Mouse (Mus musculus) myocyte (in vitro differentiated cells): ENCODE results near the gene Rplp2. TPM values are rescaled to one million over a fixed set of nuclear protein-coding genes. Genes with fewer than 3 reads are reported as not detected.

Experiments used
- H3K27me3 ChIP-seq: one replicate; pipeline ENCODE4 v1.6.1; 2011; ENCODE audit not compliant: control insufficient read depth, insufficient read depth, insufficient read length
- H3K36me3 ChIP-seq: one replicate; pipeline ENCODE4 v1.6.1; 2011; ENCODE audit not compliant: control insufficient read depth, insufficient read depth
- H3K4me2 ChIP-seq: one replicate; pipeline ENCODE4 v1.6.1; 2011; ENCODE audit warnings: low read depth, control low read depth
- H3K4me3 ChIP-seq: one replicate; pipeline ENCODE4 v1.5.1; 2011; ENCODE audit warnings: mild to moderate bottlenecking, control low read depth, moderate library complexity
- H3K79me2 ChIP-seq: one replicate; pipeline ENCODE4 v1.6.1; 2011; ENCODE audit not compliant: control insufficient read depth, insufficient read depth
- H3ac ChIP-seq: one replicate; pipeline ENCODE4 v1.6.1; 2011; ENCODE audit not compliant: control insufficient read depth, insufficient read length
- CEBPB ChIP-seq: IDR thresholded peaks from 2 replicates; pipeline ENCODE4 v1.6.1; 2011; ENCODE audit warnings: mild to moderate bottlenecking, moderate library complexity; ENCODE audit not compliant: poor library complexity, insufficient read depth, severe bottlenecking
- E2F4 ChIP-seq: IDR thresholded peaks from one replicate; pipeline ENCODE4 v1.6.1; 2011; ENCODE audit warnings: mild to moderate bottlenecking, control low read depth, moderate library complexity; ENCODE audit not compliant: insufficient read depth
- MAX ChIP-seq: IDR thresholded peaks from one replicate; pipeline ENCODE4 v1.6.1; 2011; ENCODE audit warnings: low read depth, mild to moderate bottlenecking, control low read depth
- MYOD1 ChIP-seq, 3 experiments: IDR thresholded peaks; one replicate each; pipeline ENCODE4 v1.6.1; 2011; ENCODE audit warnings: control low read depth in 2 of 3, low read depth in 2 of 3, mild to moderate bottlenecking in 2 of 3, moderate library complexity in 1 of 3; ENCODE audit not compliant: insufficient read length in 2 of 3, control insufficient read depth in 1 of 3
- MYOG ChIP-seq, 3 experiments: IDR thresholded peaks; one replicate each; pipeline ENCODE4 v1.6.1; 2011; ENCODE audit warnings: control low read depth in 2 of 3, low read depth in 2 of 3, mild to moderate bottlenecking in 2 of 3; ENCODE audit not compliant: insufficient read length in 2 of 3, control insufficient read depth in 1 of 3, insufficient read depth in 1 of 3
- POLR2A ChIP-seq: IDR thresholded peaks from one replicate; pipeline ENCODE4 v1.6.1; 2011; ENCODE audit warnings: low read depth, mild to moderate bottlenecking, control low read depth, moderate library complexity; ENCODE audit not compliant: insufficient read length
- POLR2AphosphoS2 ChIP-seq: IDR thresholded peaks from one replicate; pipeline ENCODE4 v1.6.1; 2011; ENCODE audit warnings: low read depth, control low read depth; ENCODE audit not compliant: insufficient read length
- REST ChIP-seq: IDR thresholded peaks from one replicate; pipeline ENCODE4 v1.6.1; 2011; ENCODE audit warnings: mild to moderate bottlenecking, control low read depth, moderate library complexity; ENCODE audit not compliant: insufficient read depth, insufficient read length
- SRF ChIP-seq: IDR thresholded peaks from one replicate; pipeline ENCODE4 v1.6.1; 2011; ENCODE audit warnings: low read depth; ENCODE audit not compliant: control insufficient read depth, insufficient read length
- TCF12 ChIP-seq: IDR thresholded peaks from one replicate; pipeline ENCODE4 v1.6.1; 2011; ENCODE audit warnings: mild to moderate bottlenecking, control low read depth; ENCODE audit not compliant: poor library complexity, insufficient read depth, severe bottlenecking
- TCF3 ChIP-seq: IDR thresholded peaks from one replicate; pipeline ENCODE4 v1.6.1; 2011; ENCODE audit warnings: low read depth, control low read depth; ENCODE audit not compliant: insufficient read length
- USF1 ChIP-seq: IDR thresholded peaks from one replicate; pipeline ENCODE4 v1.6.1; 2011; ENCODE audit warnings: low read depth, mild to moderate bottlenecking, control low read depth, moderate library complexity
- polyA plus RNA-seq: library from polyadenylated mRNA; unstranded; fragments of >200 nt; fragmentation: generic; extraction: Trizol; gene quantifications from one replicate; pipeline ENCODE4 v1.2.1, GENCODE M21; 2012; ENCODE audit warnings: missing spikeins

The Rplp2 gene
- polyA plus RNA-seq, 1 experiment, result 5,265 TPM

DNA sequence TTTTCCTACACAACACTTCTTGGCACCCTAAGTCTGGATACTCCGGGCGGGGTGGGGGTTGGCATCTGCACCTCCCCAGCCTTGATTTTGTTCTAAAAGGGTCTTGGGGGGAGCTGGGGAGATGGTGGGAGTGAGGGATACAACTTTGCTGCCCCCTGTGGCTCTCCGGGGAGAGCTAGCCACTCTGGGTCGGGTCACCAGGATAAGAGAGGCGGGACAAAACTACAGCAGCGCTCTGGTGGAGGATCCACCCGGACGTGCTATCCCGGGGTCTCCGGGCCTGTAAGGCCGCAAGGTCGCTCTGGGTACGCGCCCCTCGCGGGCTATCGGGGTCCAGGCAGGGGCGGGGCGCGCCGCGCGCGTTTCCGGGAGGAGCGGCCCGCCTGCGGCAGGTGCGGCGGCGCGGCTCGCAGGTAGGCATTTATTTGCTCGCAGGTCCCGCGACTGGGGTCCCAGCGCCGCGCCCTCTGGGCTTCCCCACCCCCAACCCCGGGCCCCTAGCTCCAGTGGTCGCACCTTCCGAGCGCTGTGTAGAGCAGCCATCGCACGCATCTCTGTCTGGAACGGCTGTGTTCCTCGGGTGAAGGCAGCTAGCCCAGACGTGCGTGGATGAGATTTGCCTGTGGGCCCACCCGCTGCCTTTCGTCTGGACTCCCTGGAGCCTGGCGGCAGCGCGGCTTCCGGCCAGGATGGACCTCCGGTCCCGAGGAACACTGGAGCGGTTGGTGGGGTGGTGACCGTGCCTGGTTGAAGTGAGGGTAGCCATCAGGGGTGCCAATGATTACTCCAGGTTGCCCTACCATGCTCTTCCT, 14.6 kb downstream of the Rplp2 start:
- Histone ChIP-seq H3K36me3 (no peaks in the 10 kb centered on the region), H3K4me2 (peak overlapping the region; percentile 12), H3K27me3 (no peaks in the 10 kb centered on the region), H3K79me2 (no peaks in the 10 kb centered on the region), H3K4me3 (no peak overlapping the region), H3ac (no peak overlapping the region)
- TF ChIP-seq POLR2AphosphoS2, result peak; percentile 24
- no peak for TF ChIP-seq POLR2A
- TF ChIP-seq SRF, result no peak
- TF ChIP-seq TCF12, result no peak

DNA sequence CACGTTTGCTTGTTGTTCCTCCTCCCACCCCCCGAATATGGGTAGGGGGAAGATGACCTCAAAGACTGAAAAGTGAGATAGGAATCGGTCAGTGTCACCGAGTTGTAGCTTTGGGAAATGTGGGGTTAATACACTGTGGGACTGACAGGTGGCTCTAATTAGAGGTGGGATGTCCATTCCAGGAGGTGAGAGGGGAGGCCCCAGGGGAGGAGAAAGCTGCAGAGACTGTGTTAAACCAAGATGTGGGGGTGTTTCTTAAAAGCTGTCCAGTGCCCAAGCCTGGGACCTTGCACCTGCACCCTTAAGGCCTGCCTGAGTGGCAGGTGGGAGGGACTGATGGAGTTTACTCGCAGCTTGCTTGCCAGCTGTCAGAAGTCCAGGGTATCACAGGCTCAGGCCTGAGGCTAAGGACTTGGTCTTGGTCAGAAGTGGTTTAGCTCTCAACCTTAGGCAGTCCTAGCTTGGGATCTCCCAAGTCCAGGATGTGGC, 15.2 kb downstream of the Rplp2 start:
- Histone ChIP-seq H3K4me3 (no peak overlapping the region), H3K27me3 (no peaks in the 10 kb centered on the region), H3K79me2 (no peaks in the 10 kb centered on the region), H3ac (no peak overlapping the region), H3K36me3 (no peaks in the 10 kb centered on the region), H3K4me2 (no peak overlapping the region)
- TF ChIP-seq REST (no peak), POLR2A (no peak), TCF3 (no peak), E2F4 (no peak), USF1 (no peak), MYOD1 (IDR thresholded peaks at IDR 0.05; ENCODE audit: control insufficient read depth in 1 of 3, insufficient read length in 2 of 3, low read depth in 2 of 3) (no peak), POLR2AphosphoS2 (no peak)

DNA sequence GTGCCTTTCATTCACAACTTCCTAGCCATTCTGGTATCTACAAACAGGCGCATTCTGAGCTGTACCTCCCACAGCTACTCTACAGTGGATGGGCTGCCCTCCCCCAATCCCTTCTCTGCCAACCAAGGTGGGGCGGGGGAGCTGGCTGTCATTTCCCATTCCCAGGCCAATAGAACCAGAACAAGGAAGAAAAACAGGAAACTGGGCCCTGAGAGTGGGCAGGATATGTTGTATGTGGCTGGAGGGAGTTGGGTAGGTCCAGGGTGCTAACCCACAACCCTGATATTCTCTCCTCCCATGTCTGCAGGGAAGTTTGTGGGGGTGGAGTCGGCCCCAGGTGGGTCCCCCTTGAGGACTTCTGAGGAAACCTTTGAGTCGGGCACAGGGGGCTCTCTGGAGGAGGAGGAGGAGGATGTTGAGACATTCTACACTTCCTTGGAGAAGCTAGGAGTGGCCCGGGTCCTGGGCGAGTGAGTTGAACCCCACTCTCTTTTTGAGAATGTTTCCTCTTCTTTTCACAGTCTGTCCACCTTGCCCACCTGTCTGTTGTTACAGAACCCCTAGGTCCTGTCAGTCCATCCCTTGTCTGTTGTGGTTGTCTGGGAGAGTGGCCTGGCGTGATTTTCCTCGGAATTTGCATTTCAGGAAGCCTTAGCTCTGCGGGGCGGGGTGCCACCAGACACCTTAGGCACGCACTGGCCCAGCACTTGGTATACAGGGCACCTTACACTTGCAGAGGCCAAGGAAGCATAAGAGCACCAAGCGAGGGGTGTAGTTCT, 16.8 kb downstream of the Rplp2 start:
- Histone ChIP-seq H3K36me3 (no peaks in the 10 kb centered on the region), H3K4me2 (no peak overlapping the region), H3K27me3 (no peaks in the 10 kb centered on the region), H3ac (no peak overlapping the region), H3K4me3 (no peak overlapping the region), H3K79me2 (peaks cover 2% of the 10 kb centered on the region)
- TF ChIP-seq POLR2A (no peak), SRF (no peak), TCF12 (no peak), MAX (no peak), USF1 (no peak), CEBPB (no peak), MYOD1 (IDR thresholded peaks at IDR 0.05; ENCODE audit: control insufficient read depth in 1 of 3, insufficient read length in 2 of 3, low read depth in 2 of 3) (no peak), MYOG (IDR thresholded peaks at IDR 0.05; ENCODE audit: control insufficient read depth in 1 of 3, insufficient read depth in 1 of 3, insufficient read length in 2 of 3, low read depth in 2 of 3) (no peak), REST (no peak), TCF3 (no peak), E2F4 (no peak), POLR2AphosphoS2 (no peak)

DNA sequence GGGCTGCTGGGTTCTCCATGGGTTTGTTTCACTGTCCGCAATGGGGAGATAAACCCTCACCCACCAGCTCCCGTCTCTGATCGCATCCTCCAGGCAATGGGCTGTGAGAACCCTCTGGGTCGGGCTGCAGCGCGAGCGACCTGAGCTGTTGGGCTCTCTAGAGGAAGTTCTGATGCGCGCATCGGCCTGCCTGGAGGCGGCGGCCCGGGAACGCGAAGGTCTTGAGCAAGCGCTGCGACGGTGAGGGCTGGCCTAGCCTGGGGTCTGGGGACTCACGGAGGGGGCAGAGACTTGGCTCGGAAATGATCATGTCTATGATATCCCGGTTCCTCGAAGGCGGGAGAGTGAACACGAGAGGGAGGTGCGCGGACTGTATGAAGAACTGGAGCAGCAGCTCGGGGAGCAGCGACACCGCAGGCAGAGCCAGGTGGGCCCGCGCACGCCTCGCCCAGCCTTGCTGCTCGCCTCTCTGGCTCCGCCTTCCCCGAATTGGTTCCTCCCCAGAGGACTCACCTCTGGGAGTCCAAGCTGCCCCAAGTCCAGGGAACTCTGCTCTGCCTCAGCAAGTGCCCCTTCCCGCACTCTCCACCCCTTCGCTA, 17.5 kb downstream of the Rplp2 start:
- Histone ChIP-seq H3K4me2 (peak overlapping the region; percentile 44), H3K79me2 (peaks cover 8% of the 10 kb centered on the region), H3ac (no peak overlapping the region), H3K27me3 (no peaks in the 10 kb centered on the region), H3K36me3 (no peaks in the 10 kb centered on the region), H3K4me3 (no peak overlapping the region)
- TF ChIP-seq MYOD1 (IDR thresholded peaks at IDR 0.05; ENCODE audit: control insufficient read depth in 1 of 3, insufficient read length in 2 of 3, low read depth in 2 of 3) (no peak), MAX (no peak), TCF12 (no peak), POLR2A (no peak), SRF (no peak), MYOG (IDR thresholded peaks at IDR 0.05; ENCODE audit: control insufficient read depth in 1 of 3, insufficient read depth in 1 of 3, insufficient read length in 2 of 3, low read depth in 2 of 3) (no peak), CEBPB (no peak), TCF3 (no peak), E2F4 (no peak), REST (no peak), POLR2AphosphoS2 (no peak), USF1 (no peak)
